Mouse (Mus musculus) neural tube, embryonic 14.5 days (tissue): ENCODE data around the gene Kdm8. TPM values are rescaled to one million over a fixed set of nuclear protein-coding genes. Genes with fewer than 3 reads are reported as not detected.

Experiments used
- ATAC-seq: fragments of 200-750 bp; cut with Nextera tagmentation; 2 replicates; pipeline ENCODE4 v1.8.0; 2017; ENCODE audit warnings: low read depth, mild to moderate bottlenecking, moderate TSS enrichment, moderate library complexity
- H3K27ac ChIP-seq: fragments of 300-500 bp; sonication (generic); 2 replicates; pipeline ENCODE4 v1.5.1; 2014; ENCODE audit warnings: low read depth, mild to moderate bottlenecking, control low read depth, low read length, moderate library complexity, mixed read lengths
- H3K27me3 ChIP-seq: fragments of 300-500 bp; sonication (generic); 2 replicates; pipeline ENCODE4 v1.6.1; 2014; ENCODE audit warnings: low read length; ENCODE audit not compliant: control insufficient read depth, insufficient read depth
- H3K36me3 ChIP-seq: fragments of 300-500 bp; sonication (generic); 2 replicates; pipeline ENCODE4 v1.6.1; 2014; ENCODE audit warnings: low read length, mixed read lengths; ENCODE audit not compliant: control insufficient read depth, insufficient read depth
- H3K4me1 ChIP-seq: fragments of 300-500 bp; sonication (generic); 2 replicates; pipeline ENCODE4 v1.6.1; 2014; ENCODE audit warnings: low read length; ENCODE audit not compliant: control insufficient read depth, insufficient read depth
- H3K4me2 ChIP-seq: fragments of 300-500 bp; sonication (generic); 2 replicates; pipeline ENCODE4 v1.6.1; 2014; ENCODE audit warnings: mild to moderate bottlenecking, low read depth, low read length, control low read depth
- H3K4me3 ChIP-seq: fragments of 300-500 bp; sonication (generic); 2 replicates; pipeline ENCODE4 v1.5.1; 2014; ENCODE audit warnings: low read depth, low read length, control low read depth, mixed read lengths
- H3K9ac ChIP-seq: fragments of 300-500 bp; sonication (generic); replicated peaks from 2 replicates; pipeline ENCODE4 v1.6.1; 2014; ENCODE audit warnings: low read depth, mild to moderate bottlenecking, control low read depth, low read length, mixed read lengths
- H3K9me3 ChIP-seq: fragments of 300-500 bp; sonication (generic); 2 replicates; pipeline ENCODE4 v1.6.1; 2016; ENCODE audit warnings: low read length; ENCODE audit not compliant: control insufficient read depth
- WGBS: fragments of 180-500 bp; shearing (Covaris S2); extraction: QIAGEN DNeasy Blood & Tissue Kit; methylation state at CpG from one replicate; pipeline ENCODE4 v1.1.7; 2014; 5-methylcytosine and 5-hydroxymethylcytosine counted together
- polyA plus RNA-seq: library from polyadenylated mRNA; unstranded; fragments of >200 nt; fragmentation: Nextera tagmentation; extraction: Ambion mirVana; gene quantifications from 2 replicates; pipeline ENCODE4 v1.2.1, GENCODE M21; 2014

The Kdm8 gene
- polyA plus RNA-seq, 1 experiment from 2014 or later: 4.9 TPM

DNA sequence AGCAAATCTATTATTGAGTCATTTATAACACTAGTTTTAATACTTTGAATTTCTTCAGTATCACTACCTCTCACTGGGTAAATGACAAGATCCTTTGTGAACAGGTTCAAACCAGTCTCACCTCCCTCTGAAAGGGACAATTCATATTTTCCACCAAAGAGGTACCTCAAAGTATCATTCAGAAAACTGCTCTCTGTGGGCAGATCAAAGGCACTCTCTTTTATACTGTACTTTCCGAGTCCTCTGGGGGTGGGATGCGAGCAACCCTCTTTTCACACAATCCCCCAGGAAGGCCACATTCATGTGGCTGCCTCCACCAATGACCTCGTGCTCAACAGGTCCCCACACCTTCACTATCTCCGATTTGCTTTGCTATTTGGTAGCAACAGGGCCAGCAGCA lies 30.1 kb downstream of the Kdm8 start:
- WGBS: 78% methylated on average over 4 of the region's 4 CpGs
- no peaks in the 10 kb centered on the region for H3K36me3 ChIP-seq
- no peak for ATAC-seq
- H3K9ac ChIP-seq: no peak overlapping the region
- H3K4me2 ChIP-seq: no peak overlapping the region
- H3K4me1 ChIP-seq: 0 out of 2 replicates have a peak, but pooled peaks cover 3% of the 10 kb centered on the region
- H3K27me3 ChIP-seq: no peaks in the 10 kb centered on the region
- H3K4me3 ChIP-seq: no peak overlapping the region
- H3K27ac ChIP-seq: no peak overlapping the region
- no peaks in the 10 kb centered on the region for H3K9me3 ChIP-seq

DNA sequence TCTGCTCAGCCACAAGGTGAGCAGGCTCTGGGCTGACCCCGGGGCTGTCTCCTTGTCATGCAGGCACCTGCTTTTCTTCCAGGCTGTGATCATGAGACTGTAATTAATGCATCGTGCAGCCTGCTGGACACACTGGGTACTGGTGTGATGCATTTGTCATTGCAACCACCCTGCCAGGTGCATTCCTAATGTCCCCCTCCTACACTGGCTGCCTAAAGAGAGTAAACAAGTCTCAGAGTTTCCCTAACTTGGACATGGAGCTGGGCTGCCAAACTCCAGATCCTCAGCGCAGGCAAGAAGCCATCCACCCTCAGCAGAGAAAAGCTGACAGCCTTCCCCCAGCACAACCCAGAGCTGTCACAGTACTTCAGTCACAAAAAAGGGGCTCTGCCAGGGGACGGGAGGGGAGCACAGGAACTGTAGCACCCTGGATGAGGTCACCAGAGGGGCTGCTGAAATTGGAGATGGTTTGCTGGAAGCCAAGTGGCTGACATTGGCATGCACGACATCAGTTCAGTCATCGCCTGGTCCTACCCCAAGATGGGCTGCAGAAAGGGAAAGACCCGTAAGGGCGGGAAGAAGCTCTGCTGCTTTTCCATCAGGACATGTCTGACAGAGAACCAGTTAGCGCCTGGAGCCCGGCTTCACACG lies 31.2 kb downstream of the Kdm8 start:
- H3K27ac ChIP-seq: peak overlapping the region; percentile 35
- ATAC-seq: 0 out of 2 replicates have a peak, but pooled peaks have one; percentile 15
- no peak overlapping the region for H3K4me2 ChIP-seq
- no peaks in the 10 kb centered on the region for H3K27me3 ChIP-seq
- no peaks in the 10 kb centered on the region for H3K36me3 ChIP-seq
- no peak overlapping the region for H3K4me3 ChIP-seq
- no peak overlapping the region for H3K9ac ChIP-seq
- H3K4me1 ChIP-seq: 0 out of 2 replicates have a peak, but pooled peaks cover 3% of the 10 kb centered on the region
- no peaks in the 10 kb centered on the region for H3K9me3 ChIP-seq
- WGBS: 44% methylated on average over 11 of the region's 11 CpGs

- no peak for ATAC-seq
Observed at GRCm38 (mm10) chr7:125478391-125478984, 34.0 kb downstream of the Kdm8 start.

DNA sequence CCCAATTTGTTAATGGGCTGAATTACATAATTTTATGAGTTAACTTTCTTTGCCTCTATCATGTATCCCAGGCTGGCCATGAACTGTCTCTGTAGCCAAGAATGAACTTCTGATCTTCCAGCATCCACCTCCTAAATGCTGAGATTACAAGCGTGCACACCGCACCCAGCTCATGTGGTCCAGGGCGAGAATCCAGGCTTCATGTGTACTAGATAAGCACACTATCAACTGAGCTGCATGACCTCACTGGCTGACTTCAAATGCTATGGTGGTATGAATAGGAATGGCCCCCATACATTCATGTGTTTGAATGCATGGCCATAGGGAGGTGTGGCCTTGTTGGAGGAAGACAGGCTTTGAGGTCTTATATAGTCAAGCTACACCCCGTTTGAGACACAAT lies 36.0 kb downstream of the Kdm8 start:
- Histone ChIP-seq H3K4me3 (no peak overlapping the region), H3K4me1 (0 out of 2 replicates have a peak, but pooled peaks cover 3% of the 10 kb centered on the region), H3K9me3 (no peaks in the 10 kb centered on the region), H3K27me3 (no peaks in the 10 kb centered on the region), H3K27ac (no peak overlapping the region), H3K36me3 (peaks cover 6% of the 10 kb centered on the region; the same call in 1 of the 2 replicates), H3K4me2 (no peak overlapping the region), H3K9ac (no peak overlapping the region)
- no peak for ATAC-seq
- WGBS: 97% methylated on average over 4 of the region's 4 CpGs

More at GRCm38 (mm10) chr7:125478391-125478984, 34.0 kb downstream of the Kdm8 start:
- 0 out of 2 replicates have a peak, but pooled peaks cover 3% of the 10 kb centered on the region for H3K4me1 ChIP-seq
- no peak overlapping the region for H3K9ac ChIP-seq
- no peaks in the 10 kb centered on the region for H3K36me3 ChIP-seq
- no peaks in the 10 kb centered on the region for H3K9me3 ChIP-seq
- no peak overlapping the region for H3K27ac ChIP-seq
- H3K27me3 ChIP-seq: no peaks in the 10 kb centered on the region
- WGBS: 81% methylated on average over 7 of the region's 7 CpGs
- H3K4me3 ChIP-seq: no peak overlapping the region
- H3K4me2 ChIP-seq: no peak overlapping the region

DNA sequence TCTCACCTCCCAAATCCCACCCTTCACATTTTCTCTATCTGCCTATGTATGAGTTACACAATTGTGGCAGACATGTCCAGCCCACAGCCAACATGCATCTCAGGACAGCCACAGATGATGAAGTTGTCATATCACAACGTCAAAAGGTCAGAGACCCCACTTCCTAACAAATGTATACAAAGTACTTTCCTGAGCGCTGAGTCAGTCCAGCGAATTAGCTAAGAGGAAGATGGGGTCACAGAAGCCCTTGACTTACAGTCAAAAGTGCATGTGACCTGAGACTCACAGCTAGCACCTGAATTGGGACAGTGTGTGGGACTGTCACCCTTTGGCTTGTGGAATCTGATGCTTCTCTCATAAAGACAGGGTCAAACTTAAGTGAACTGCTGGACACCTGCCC lies 37.9 kb downstream of the Kdm8 start:
- H3K27me3 ChIP-seq: no peaks in the 10 kb centered on the region
- no peak overlapping the region for H3K9ac ChIP-seq
- peaks cover 6% of the 10 kb centered on the region; the same call in 1 of the 2 replicates for H3K36me3 ChIP-seq
- H3K4me3 ChIP-seq: no peak overlapping the region
- H3K4me1 ChIP-seq: no peaks in the 10 kb centered on the region
- H3K4me2 ChIP-seq: no peak overlapping the region
- no peaks in the 10 kb centered on the region for H3K9me3 ChIP-seq
- no peak for ATAC-seq
- 88% methylated on average over 3 of the region's 3 CpGs for WGBS
- no peak overlapping the region for H3K27ac ChIP-seq

- H3K9ac ChIP-seq: no peak overlapping the region
- no peaks in the 10 kb centered on the region for H3K9me3 ChIP-seq
- no peak overlapping the region for H3K4me3 ChIP-seq
- H3K27ac ChIP-seq: no peak overlapping the region
- H3K36me3 ChIP-seq: peaks cover 6% of the 10 kb centered on the region; the same call in 1 of the 2 replicates
- ATAC-seq: no peak
- WGBS: 47% methylated on average over 2 of the region's 2 CpGs
- no peak overlapping the region for H3K4me2 ChIP-seq
- no peaks in the 10 kb centered on the region for H3K4me1 ChIP-seq
- no peaks in the 10 kb centered on the region for H3K27me3 ChIP-seq
Observed at GRCm38 (mm10) chr7:125482886-125483285, 38.4 kb downstream of the Kdm8 start.

DNA sequence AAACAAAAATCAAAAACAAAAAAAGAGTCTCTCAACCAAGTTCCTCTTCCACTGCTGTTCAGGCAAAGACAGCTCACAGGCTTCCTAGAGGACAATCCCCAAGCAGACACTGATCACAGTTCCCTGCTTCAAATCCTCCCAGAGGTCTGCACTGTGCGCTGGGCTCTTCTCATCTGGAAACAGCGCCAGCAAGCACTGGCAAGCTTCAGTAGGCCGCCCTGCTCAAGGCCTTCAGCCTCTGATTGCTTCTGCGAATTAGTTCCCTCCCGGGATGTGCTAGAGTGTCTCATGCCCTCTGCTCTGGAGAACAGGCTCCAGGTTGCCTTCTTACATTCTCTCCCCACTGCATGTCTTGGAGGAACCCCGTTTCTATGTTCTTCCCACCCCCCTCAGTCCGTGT lies 40.3 kb downstream of the Kdm8 start:
- Histone ChIP-seq H3K4me3 (no peak overlapping the region), H3K4me1 (no peaks in the 10 kb centered on the region), H3K27ac (no peak overlapping the region), H3K27me3 (no peaks in the 10 kb centered on the region), H3K36me3 (peaks cover 6% of the 10 kb centered on the region; the same call in 1 of the 2 replicates), H3K9ac (no peak overlapping the region), H3K9me3 (no peaks in the 10 kb centered on the region), H3K4me2 (no peak overlapping the region)
- 91% methylated on average over 7 of the region's 7 CpGs for WGBS
- no peak for ATAC-seq

GRCm38 (mm10) chr7:125486121-125486630 lies 41.7 kb downstream of the Kdm8 start:
- WGBS: 92% methylated on average over 16 of the region's 16 CpGs
- Histone ChIP-seq H3K4me1 (peaks cover 5% of the 10 kb centered on the region; the same call in 1 of the 2 replicates), H3K4me3 (no peak overlapping the region), H3K9ac (no peak overlapping the region), H3K36me3 (peaks cover 6% of the 10 kb centered on the region; the same call in 1 of the 2 replicates), H3K4me2 (no peak overlapping the region), H3K27me3 (no peaks in the 10 kb centered on the region), H3K9me3 (no peaks in the 10 kb centered on the region), H3K27ac (no peak overlapping the region)
- no peak for ATAC-seq

- no peak for ATAC-seq
- Histone ChIP-seq H3K27me3 (no peaks in the 10 kb centered on the region), H3K27ac (no peak overlapping the region), H3K4me2 (no peak overlapping the region), H3K9me3 (no peaks in the 10 kb centered on the region), H3K4me1 (peaks cover 8% of the 10 kb centered on the region; the same call in 1 of the 2 replicates), H3K9ac (no peak overlapping the region), H3K4me3 (no peak overlapping the region), H3K36me3 (peaks cover 6% of the 10 kb centered on the region; the same call in 1 of the 2 replicates)
- 92% methylated on average over 10 of the region's 10 CpGs for WGBS
Observed at GRCm38 (mm10) chr7:125487126-125487525, 42.6 kb downstream of the Kdm8 start.
